Mouse (Mus musculus) embryonic fibroblast, embryonic 13.5 days (primary cell): ENCODE results near the gene Ndufaf2. TPM values are rescaled to one million over a fixed set of nuclear protein-coding genes. Genes with fewer than 3 reads are reported as not detected.

ENCODE experiments used
- H3K27ac ChIP-seq: 2 replicates; pipeline ENCODE4 v1.5.1; 2012; ENCODE audit warnings: low read length, control low read depth, inconsistent platforms; ENCODE audit not compliant: insufficient read depth
- H3K4me1 ChIP-seq: 2 replicates; pipeline ENCODE4 v1.6.1; 2011; ENCODE audit warnings: low read length; ENCODE audit not compliant: control insufficient read depth, insufficient read depth
- H3K4me3 ChIP-seq: 2 replicates; pipeline ENCODE4 v1.5.1; 2011; ENCODE audit warnings: mild to moderate bottlenecking, control low read depth, low read length; ENCODE audit not compliant: insufficient read depth
- CTCF ChIP-seq: IDR thresholded peaks from 2 replicates; pipeline ENCODE4 v1.5.1; 2011; ENCODE audit warnings: mild to moderate bottlenecking, control low read depth, low read length, moderate library complexity, borderline replicate concordance; ENCODE audit not compliant: insufficient read depth
- POLR2A ChIP-seq: IDR thresholded peaks from 2 replicates; pipeline ENCODE4 v1.6.1; 2011; ENCODE audit warnings: low read depth, mild to moderate bottlenecking, control low read depth, low read length, moderate library complexity
- polyA plus RNA-seq: library from polyadenylated mRNA; stranded (reverse); fragments of >200 nt; gene quantifications from 2 replicates; pipeline ENCODE4 v1.2.4, GENCODE M21; 2011; ENCODE audit warnings: low read depth; ENCODE audit not compliant: missing spikeins, insufficient read length

The Ndufaf2 gene
- polyA plus RNA-seq, 1 experiment: 52.6 TPM

DNA sequence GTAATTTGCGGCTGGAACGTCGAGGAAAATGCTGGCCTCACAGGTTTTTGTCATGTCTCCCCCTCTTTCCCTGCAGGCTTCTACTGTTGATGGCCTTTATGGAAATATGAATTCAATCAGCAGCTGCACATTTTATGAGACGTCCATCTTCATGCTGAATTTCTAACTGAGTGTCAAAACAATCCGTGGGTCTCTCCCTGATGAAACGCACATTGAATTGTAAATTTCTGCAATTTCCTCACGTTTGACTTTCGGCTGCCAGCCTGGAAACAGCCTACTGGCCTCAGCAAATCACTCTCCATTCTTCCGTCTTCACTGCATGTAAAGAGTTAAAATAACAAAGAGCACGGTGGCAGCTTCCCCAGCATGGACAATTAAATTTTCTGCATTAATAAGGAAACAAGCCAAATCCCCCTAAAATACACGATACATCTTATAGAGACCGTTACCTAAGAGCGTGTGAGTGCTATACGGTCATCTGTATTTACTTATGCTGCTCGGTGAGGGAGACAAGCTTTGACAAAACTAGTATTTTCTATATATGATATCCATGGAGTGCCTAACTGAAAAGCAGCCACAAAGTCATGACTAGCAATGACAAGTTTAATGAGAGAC, 35.2 kb downstream of the Ndufaf2 start:
- TF ChIP-seq POLR2A (no peak), CTCF (no peak)
- Histone ChIP-seq H3K4me1 (no peaks in the 10 kb centered on the region), H3K27ac (no peak overlapping the region), H3K4me3 (no peak overlapping the region)

DNA sequence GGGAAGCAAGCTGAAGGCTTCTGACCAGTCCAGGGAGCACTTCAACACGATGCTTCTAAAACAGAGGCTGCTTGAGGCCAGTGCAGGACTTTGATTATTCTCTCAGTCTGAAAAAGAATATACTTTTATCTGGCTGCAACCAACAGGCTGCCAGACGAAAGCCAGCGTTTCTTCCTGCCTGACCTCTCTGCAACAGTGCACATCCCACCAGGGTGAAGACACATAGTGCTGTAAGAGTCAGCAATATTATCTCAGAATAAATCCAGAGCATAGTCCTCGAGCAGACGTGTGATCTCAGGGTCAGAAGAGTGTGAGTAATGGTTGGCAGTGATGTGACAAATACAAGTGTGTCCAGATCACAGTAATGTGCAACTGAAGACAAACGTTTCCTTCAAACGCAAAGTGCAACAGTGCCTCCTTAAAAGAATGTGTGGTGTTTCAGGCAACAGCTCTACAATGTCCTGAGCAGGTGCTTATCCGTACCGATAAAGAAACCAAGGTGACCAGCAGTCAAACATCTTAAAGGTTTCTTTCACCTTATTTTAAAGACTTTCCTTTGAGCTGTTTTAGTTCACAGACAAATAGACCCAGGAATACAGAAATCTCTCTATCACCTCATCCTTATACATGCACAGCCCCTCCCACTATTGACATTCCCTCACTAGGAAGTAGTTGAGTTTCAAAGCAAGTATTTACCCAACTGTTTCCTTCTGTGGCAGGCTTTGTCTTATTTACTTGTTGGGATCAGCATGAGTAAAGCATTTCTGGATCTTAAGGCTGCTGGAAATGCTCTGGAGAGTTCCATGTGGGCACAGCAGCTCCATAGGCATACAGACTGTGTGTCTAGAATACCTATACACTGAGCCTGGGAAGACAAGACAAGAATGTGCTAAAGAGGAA, 38.8 kb downstream of the Ndufaf2 start:
- no peaks in the 10 kb centered on the region for H3K4me1 ChIP-seq

DNA sequence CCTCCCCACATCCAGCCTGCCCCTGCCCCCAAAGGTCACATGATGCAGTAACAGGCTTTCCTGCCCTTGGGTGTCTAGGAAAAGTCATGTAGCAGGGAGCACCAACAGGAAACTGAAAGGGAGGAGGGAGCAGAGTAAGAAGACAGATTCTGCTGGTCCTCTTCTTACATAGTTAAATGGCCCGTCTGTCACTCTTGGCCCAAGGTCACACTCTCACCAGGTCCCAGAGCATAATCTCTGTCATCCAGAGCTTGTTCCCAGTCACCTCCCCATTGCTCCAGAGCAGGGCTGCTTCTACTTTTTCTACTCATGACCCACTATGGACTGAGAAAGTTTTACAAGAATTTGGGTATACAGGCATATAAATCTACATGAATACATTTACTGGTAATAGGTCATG, 40.2 kb downstream of the Ndufaf2 start:
- Histone ChIP-seq H3K27ac (no peak overlapping the region), H3K4me3 (no peak overlapping the region), H3K4me1 (no peaks in the 10 kb centered on the region)
- TF ChIP-seq CTCF (no peak), POLR2A (no peak)

More for the DNA sequence above, 38.8 kb downstream of the Ndufaf2 start:
- no peak for TF ChIP-seq POLR2A
- no peak for TF ChIP-seq CTCF
- Histone ChIP-seq H3K4me3 (no peak overlapping the region), H3K27ac (no peak overlapping the region)

DNA sequence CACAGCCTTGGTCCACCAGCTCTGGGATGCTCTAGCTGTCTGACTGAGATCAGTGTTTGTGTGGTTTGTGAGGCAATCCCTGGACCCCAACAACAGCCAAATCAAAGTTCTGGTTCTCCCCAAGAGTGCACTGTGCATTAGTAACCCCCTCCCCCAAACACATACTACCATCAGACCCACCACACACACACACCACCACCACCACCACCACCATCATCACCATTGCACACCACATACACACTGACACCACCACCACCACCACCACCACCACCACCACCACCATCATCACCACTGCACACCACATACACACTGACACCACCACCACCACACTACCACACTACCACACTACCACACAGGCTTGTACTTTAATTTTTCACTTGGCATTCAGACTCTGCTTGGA, 40.8 kb downstream of the Ndufaf2 start:
- TF ChIP-seq CTCF (no peak), POLR2A (no peak)
- Histone ChIP-seq H3K4me3 (no peak overlapping the region), H3K4me1 (no peaks in the 10 kb centered on the region), H3K27ac (no peak overlapping the region)

DNA sequence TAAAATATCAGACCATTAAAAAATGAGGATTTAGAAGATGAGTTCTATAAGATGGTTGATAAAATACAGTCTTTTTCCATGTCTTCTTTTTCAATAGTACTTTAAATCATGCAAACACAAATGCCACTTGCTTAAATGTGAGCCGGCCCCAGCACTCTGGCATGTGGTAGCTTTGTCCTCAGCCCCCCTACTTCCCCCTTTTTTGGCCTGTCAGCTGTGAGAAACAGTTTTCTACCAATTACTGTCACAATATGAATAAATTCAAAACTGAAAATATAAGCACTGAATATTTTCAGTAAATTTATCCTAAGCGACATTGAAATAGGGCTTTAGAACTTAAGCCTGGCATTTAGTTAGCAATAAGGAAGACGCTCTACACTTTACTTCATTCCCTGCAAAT, 44.2 kb downstream of the Ndufaf2 start:
- no peak overlapping the region for H3K4me3 ChIP-seq
- no peak for TF ChIP-seq POLR2A
- TF ChIP-seq CTCF: no peak
- no peak overlapping the region for H3K27ac ChIP-seq
- H3K4me1 ChIP-seq: no peaks in the 10 kb centered on the region

DNA sequence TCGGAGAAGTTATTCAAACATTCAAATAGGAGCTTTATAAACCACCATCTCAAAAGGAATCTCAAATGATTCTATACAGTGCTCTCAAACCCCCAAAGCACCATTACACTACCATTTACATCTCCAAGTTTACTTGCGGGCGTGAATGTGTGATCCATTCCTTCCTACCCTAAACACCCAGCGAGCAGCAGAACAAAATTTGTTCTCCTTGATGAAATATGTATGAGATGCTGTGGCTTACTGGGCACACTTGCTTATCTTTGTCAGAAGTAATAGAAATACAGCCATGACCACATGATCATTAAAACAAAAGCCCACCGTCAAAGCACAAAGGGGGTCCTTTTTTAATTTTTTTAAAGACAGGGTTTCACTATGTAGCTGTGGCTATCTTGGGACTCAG, 44.9 kb downstream of the Ndufaf2 start:
- Histone ChIP-seq H3K27ac (no peak overlapping the region), H3K4me1 (no peaks in the 10 kb centered on the region), H3K4me3 (no peak overlapping the region)
- no peak for TF ChIP-seq CTCF
- no peak for TF ChIP-seq POLR2A

DNA sequence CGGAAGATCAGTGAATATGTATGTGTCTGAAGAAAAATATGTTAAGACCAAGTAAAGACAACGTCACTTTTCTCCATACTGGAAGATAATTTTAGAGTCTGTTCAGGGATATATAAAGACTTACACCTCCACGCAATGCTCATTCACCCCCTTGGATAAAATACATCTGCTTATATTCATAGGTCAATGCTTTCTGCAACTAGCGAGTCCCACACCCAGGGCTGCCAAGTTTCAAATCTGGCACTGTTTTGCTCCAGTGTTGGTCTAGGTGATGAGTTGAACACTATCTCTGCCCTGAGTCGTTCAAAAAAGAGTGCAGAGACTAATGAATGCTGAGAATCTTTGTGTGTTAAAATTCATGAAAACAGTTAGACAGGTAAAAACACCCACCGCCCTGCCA, 47.5 kb downstream of the Ndufaf2 start:
- TF ChIP-seq POLR2A (no peak), CTCF (no peak)
- H3K4me3 ChIP-seq: no peak overlapping the region
- H3K27ac ChIP-seq: no peak overlapping the region
- no peaks in the 10 kb centered on the region for H3K4me1 ChIP-seq

DNA sequence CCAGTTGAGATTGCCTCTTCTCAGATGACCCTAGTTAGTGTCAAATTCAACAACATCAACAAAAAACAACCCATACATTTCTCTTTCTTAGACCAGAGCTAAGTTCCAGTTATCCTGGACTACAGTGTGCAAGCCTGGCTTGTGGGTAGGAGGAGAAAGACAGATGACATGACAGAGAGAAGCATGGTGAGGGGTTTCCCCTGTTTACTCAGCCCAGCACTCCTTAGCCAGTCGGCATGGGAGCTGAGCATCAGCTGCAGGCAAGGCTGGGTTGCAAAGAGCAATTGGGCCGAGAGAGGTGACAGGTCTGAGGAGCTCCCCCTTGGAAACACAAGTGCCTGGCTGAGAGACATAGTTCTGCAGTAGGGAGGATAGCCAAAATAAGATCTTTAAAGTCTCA, 57.7 kb downstream of the Ndufaf2 start:
- no peak overlapping the region for H3K27ac ChIP-seq
- H3K4me1 ChIP-seq: no peaks in the 10 kb centered on the region
- no peak for TF ChIP-seq POLR2A
- TF ChIP-seq CTCF: no peak
- H3K4me3 ChIP-seq: no peak overlapping the region

DNA sequence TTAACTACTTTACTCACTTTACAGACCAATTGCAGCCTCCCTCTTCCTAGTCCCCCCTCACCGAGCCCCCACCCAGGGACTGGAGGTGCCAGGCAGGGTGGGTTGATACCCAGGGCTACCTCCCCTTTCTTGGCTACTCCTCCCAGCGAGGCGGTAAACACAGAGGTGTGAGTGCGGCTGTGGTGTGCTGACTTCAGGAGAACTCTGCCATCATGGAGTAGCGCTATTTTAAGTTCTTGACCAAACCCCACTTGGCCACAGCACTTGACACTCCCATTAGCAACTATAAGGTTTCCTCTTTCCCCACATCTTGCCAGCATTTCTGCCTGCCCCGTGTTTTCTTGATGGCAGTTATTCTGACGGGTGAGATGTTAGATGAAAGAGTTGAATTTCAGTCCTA, 62.0 kb downstream of the Ndufaf2 start:
- H3K4me3 ChIP-seq: no peak overlapping the region
- H3K27ac ChIP-seq: no peak overlapping the region
- H3K4me1 ChIP-seq: no peaks in the 10 kb centered on the region
- no peak for TF ChIP-seq POLR2A
- TF ChIP-seq CTCF: no peak

DNA sequence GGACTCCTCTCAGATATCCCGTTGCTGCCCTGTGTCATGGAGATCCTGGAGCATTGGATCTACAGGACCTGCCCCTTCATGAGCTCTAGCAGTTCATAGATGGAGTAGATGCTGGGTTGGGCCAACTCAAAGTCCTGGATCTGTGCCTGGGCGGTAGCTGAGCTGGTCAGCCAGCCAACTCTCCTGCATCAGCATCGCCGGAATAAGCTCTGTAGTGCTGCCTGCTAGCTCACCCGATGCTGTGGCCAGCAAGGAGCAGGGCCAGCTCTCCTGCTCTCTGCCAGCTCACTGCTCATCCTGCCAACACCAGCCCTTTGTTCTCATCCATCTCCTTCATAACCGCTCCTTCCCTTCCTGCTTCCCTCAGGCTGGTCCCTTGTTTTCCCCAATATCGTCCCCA, 62.8 kb downstream of the Ndufaf2 start:
- Histone ChIP-seq H3K4me1 (no peaks in the 10 kb centered on the region), H3K27ac (no peak overlapping the region)
- TF ChIP-seq CTCF (no peak), POLR2A (no peak)

More for the DNA sequence above, 62.8 kb downstream of the Ndufaf2 start:
- H3K4me3 ChIP-seq: no peak overlapping the region
